Comparison of ENCODE assay signal across 15 mouse cellular contexts in the genomic region with DNA sequence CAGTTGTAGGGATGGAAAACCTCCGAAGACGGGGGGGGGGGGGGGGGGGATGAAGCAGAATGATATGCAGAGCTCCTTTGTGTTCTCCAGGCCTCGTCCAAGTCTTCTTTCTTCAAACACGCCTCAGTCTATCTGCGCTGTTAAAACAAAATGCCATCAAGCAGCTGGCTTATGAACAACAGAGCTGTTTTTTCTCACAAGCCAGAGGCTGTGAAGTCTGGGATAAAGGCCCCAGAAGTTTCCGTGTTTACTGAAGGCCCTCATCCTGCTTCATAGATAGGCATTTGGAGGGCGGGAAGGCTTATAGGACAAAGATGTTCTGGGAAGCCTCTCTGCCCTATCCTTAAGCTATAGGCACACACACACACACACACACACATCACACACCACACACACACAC.
DNase-seq lines count a peak whose midpoint lies in the region; ATAC-seq lines count a peak whose summit lies in the region.
"Had no signal": no experiment of that assay in that cellular context is flagged by ENCODE, and none has a peak within 500 bp of the region (broad histone marks: within the 10 kb centered on the region; RNA-seq: fewer than 3 reads in every experiment).

No protein-coding gene starts in this region.

- H3K27ac ChIP-seq in heart, embryonic 15.5 days: peak overlapping the region; percentile 72
- H3K27ac ChIP-seq in liver, embryonic 16.5 days (ENCODE audit: low read length): 0 out of 2 replicates have a peak overlapping the region, but pooled peaks have one; percentile 12
- no peak overlapping the region for H3K27ac ChIP-seq in liver, embryonic 11.5 days (ENCODE audit: low read depth, low read length)
- H3K27ac ChIP-seq: embryonic facial prominence, embryonic 13.5 days; limb, embryonic 15.5 days; macrophage; neural tube, embryonic 12.5 days had no signal

- 45% methylated on average over 7 of the region's 7 CpGs for WGBS in heart, embryonic 15.5 days
- WGBS in liver, embryonic 16.5 days (ENCODE audit: insufficient replicate concordance): 64% methylated on average over 7 of the region's 7 CpGs
- 56% methylated on average over 7 of the region's 7 CpGs for WGBS in liver, embryonic 11.5 days

- intact Hi-C loops in heart, postnatal 10 days (cut with DNase I): no loop called here

- H3K4me3 ChIP-seq in heart, embryonic 15.5 days: no peak overlapping the region
- H3K4me3 ChIP-seq in liver, embryonic 16.5 days (ENCODE audit: low read depth, low read length): no peak overlapping the region
- no peak overlapping the region for H3K4me3 ChIP-seq in liver, embryonic 11.5 days (ENCODE audit: low read depth, low read length)
- H3K4me3 ChIP-seq: embryonic facial prominence, embryonic 13.5 days; limb, embryonic 15.5 days; neural tube, embryonic 12.5 days had no signal

- H3K36me3 ChIP-seq in heart, embryonic 15.5 days: no peaks in the 10 kb centered on the region
- H3K36me3 ChIP-seq in liver, embryonic 16.5 days (ENCODE audit: control insufficient read depth, insufficient read depth): no peaks in the 10 kb centered on the region
- H3K36me3 ChIP-seq in liver, embryonic 11.5 days (ENCODE audit: control insufficient read depth, insufficient read depth, low read length): no peaks in the 10 kb centered on the region
- H3K36me3 ChIP-seq: embryonic facial prominence, embryonic 13.5 days; limb, embryonic 15.5 days; neural tube, embryonic 12.5 days had no signal

- no peak overlapping the region for H3K4me2 ChIP-seq in heart, embryonic 15.5 days
- H3K4me2 ChIP-seq in liver, embryonic 16.5 days (ENCODE audit: low read depth, low read length): no peak overlapping the region
- no peak overlapping the region for H3K4me2 ChIP-seq in liver, embryonic 11.5 days
- H3K4me2 ChIP-seq: embryonic facial prominence, embryonic 13.5 days; limb, embryonic 15.5 days; neural tube, embryonic 12.5 days had no signal

- no peaks in the 10 kb centered on the region for H3K27me3 ChIP-seq in heart, embryonic 15.5 days
- H3K27me3 ChIP-seq in liver, embryonic 16.5 days (ENCODE audit: control insufficient read depth, insufficient read depth, low read depth, low read length): no peaks in the 10 kb centered on the region
- H3K27me3 ChIP-seq in liver, embryonic 11.5 days (replicated peaks; ENCODE audit: control insufficient read depth, insufficient read depth, low read length): no peaks in the 10 kb centered on the region
- H3K27me3 ChIP-seq: embryonic facial prominence, embryonic 13.5 days; limb, embryonic 15.5 days; neural tube, embryonic 12.5 days had no signal

- no peaks in the 10 kb centered on the region for H3K9me3 ChIP-seq in heart, embryonic 15.5 days (replicated peaks)
- no peaks in the 10 kb centered on the region for H3K9me3 ChIP-seq in liver, embryonic 16.5 days (replicated peaks; ENCODE audit: control insufficient read depth, low read length)
- no peaks in the 10 kb centered on the region for H3K9me3 ChIP-seq in liver, embryonic 11.5 days (ENCODE audit: control insufficient read depth, low read length)
- H3K9me3 ChIP-seq: embryonic facial prominence, embryonic 13.5 days; limb, embryonic 15.5 days; neural tube, embryonic 12.5 days had no signal

- DNase-seq in heart, postnatal 10 days: no peak
- no peak for DNase-seq in liver, embryonic 11.5 days (ENCODE audit: low spot score)
- peak; percentile 16 for DNase-seq in retina, postnatal 1 day
- no peak for DNase-seq in retina, embryonic 14.5 days (ENCODE audit: low spot score)
- no peak for DNase-seq in left cerebral cortex, adult 11 months (ENCODE audit: low spot score)
- DNase-seq: adrenal gland, adult 2 months; cerebellum, adult 18-20 months; layer of hippocampus, adult 9-11 months had no signal

- H3K4me1 ChIP-seq in heart, embryonic 15.5 days (replicated peaks): peaks cover 27% of the 10 kb centered on the region
- H3K4me1 ChIP-seq in liver, embryonic 16.5 days (ENCODE audit: control insufficient read depth, low read depth, low read length): no peaks in the 10 kb centered on the region
- peaks cover 5% of the 10 kb centered on the region; the same call in 1 of the 2 replicates for H3K4me1 ChIP-seq in liver, embryonic 11.5 days (replicated peaks; ENCODE audit: control insufficient read depth, insufficient read depth, low read length)

- ATAC-seq in heart, embryonic 15.5 days (replicated peaks; ENCODE audit: insufficient number of reproducible peaks, insufficient read depth, low FRiP score, low read depth): no peak
- no peak for ATAC-seq in liver, embryonic 16.5 days (ENCODE audit: low read depth)
- ATAC-seq in liver, embryonic 11.5 days (replicated peaks; ENCODE audit: low FRiP score): no peak
- ATAC-seq: CD4-positive, CD25-positive, alpha-beta regulatory T cell, adult 4 months had no signal

- no peak overlapping the region for H3K9ac ChIP-seq in heart, embryonic 15.5 days
- H3K9ac ChIP-seq in liver, embryonic 16.5 days (ENCODE audit: low read depth, low read length): no peak overlapping the region
- H3K9ac ChIP-seq in liver, embryonic 11.5 days (ENCODE audit: low read depth, low read length): no peak overlapping the region
- H3K9ac ChIP-seq: embryonic facial prominence, embryonic 13.5 days; limb, embryonic 15.5 days; neural tube, embryonic 12.5 days had no signal
